In genomic region chr2:155872486-155872885, GRCm38 (mm10) we compare ENCODE assay signal across 15 mouse cellular contexts. TPM values are rescaled to one million over a fixed set of nuclear protein-coding genes. Genes with fewer than 3 reads are reported as not detected.
DNase-seq lines count a peak whose midpoint lies in the region; ATAC-seq and TF ChIP-seq lines count a peak whose summit lies in the region.
"Had no signal": no experiment of that assay in that cellular context is flagged by ENCODE, and none has a peak within 500 bp of the region (broad histone marks: within the 10 kb centered on the region; RNA-seq: fewer than 3 reads in every experiment).

No protein-coding gene starts in this region.

- no peak overlapping the region for H3K4me3 ChIP-seq in hindbrain, embryonic 11.5 days (ENCODE audit: low read depth, low read length)
- no peak overlapping the region for H3K4me3 ChIP-seq in hindbrain, embryonic 16.5 days (ENCODE audit: low read length)
- no peak overlapping the region for H3K4me3 ChIP-seq in limb, embryonic 14.5 days (replicated peaks; ENCODE audit: low read length)
- no peak overlapping the region for H3K4me3 ChIP-seq in intestine, embryonic 16.5 days (ENCODE audit: low read length)
- H3K4me3 ChIP-seq: intestine, embryonic 15.5 days; left cerebral cortex, adult 2 months had no signal

- ATAC-seq in hindbrain, embryonic 11.5 days (ENCODE audit: low FRiP score): no peak
- ATAC-seq in hindbrain, embryonic 16.5 days: no peak; the same call in 1 of the 2 replicates
- ATAC-seq in limb, embryonic 14.5 days (ENCODE audit: low FRiP score, low read depth): no peak
- no peak for ATAC-seq in intestine, embryonic 16.5 days
- ATAC-seq: intestine, embryonic 15.5 days had no signal

- H3K9ac ChIP-seq in hindbrain, embryonic 11.5 days (ENCODE audit: low read depth, low read length): no peak overlapping the region
- H3K9ac ChIP-seq in hindbrain, embryonic 16.5 days (ENCODE audit: low read depth, low read length): no peak overlapping the region
- H3K9ac ChIP-seq in limb, embryonic 14.5 days (ENCODE audit: low read depth, low read length, severe bottlenecking): no peak overlapping the region
- no peak overlapping the region for H3K9ac ChIP-seq in intestine, embryonic 16.5 days (ENCODE audit: low read depth, low read length)
- H3K9ac ChIP-seq: intestine, embryonic 15.5 days had no signal

- peak overlapping the region; percentile 52 for H3K27ac ChIP-seq in hindbrain, embryonic 11.5 days (ENCODE audit: low read depth, low read length)
- H3K27ac ChIP-seq in hindbrain, embryonic 16.5 days (ENCODE audit: low read depth, low read length): no peak overlapping the region
- peak overlapping the region; percentile 19; the same call in 1 of the 2 replicates for H3K27ac ChIP-seq in limb, embryonic 14.5 days (replicated peaks; ENCODE audit: low read depth, low read length)
- no peak overlapping the region for H3K27ac ChIP-seq in intestine, embryonic 16.5 days (ENCODE audit: low read length)
- H3K27ac ChIP-seq: intestine, embryonic 15.5 days; left cerebral cortex, adult 2 months had no signal

- no peaks in the 10 kb centered on the region for H3K27me3 ChIP-seq in hindbrain, embryonic 11.5 days (ENCODE audit: control insufficient read depth, insufficient read depth, low read length)
- H3K27me3 ChIP-seq in hindbrain, embryonic 16.5 days (replicated peaks; ENCODE audit: control insufficient read depth, insufficient read depth, low read length): no peaks in the 10 kb centered on the region
- H3K27me3 ChIP-seq in limb, embryonic 14.5 days (ENCODE audit: control insufficient read depth, insufficient read depth, low read length): no peaks in the 10 kb centered on the region
- H3K27me3 ChIP-seq in intestine, embryonic 16.5 days (replicated peaks; ENCODE audit: control insufficient read depth, insufficient read depth, low read length): no peaks in the 10 kb centered on the region
- H3K27me3 ChIP-seq: intestine, embryonic 15.5 days had no signal

- WGBS in hindbrain, embryonic 11.5 days: 80% methylated on average over 8 of the region's 8 CpGs
- WGBS in hindbrain, embryonic 16.5 days: 49% methylated on average over 8 of the region's 8 CpGs
- 68% methylated on average over 8 of the region's 8 CpGs for WGBS in limb, embryonic 14.5 days
- WGBS in intestine, embryonic 16.5 days: 59% methylated on average over 8 of the region's 8 CpGs

- no peaks in the 10 kb centered on the region for H3K4me1 ChIP-seq in hindbrain, embryonic 11.5 days (replicated peaks; ENCODE audit: control insufficient read depth, insufficient read depth, low read length)
- H3K4me1 ChIP-seq in hindbrain, embryonic 16.5 days (ENCODE audit: control insufficient read depth, insufficient read depth, low read depth, low read length): no peaks in the 10 kb centered on the region; the same call in 1 of the 2 replicates
- peaks cover 24% of the 10 kb centered on the region for H3K4me1 ChIP-seq in limb, embryonic 14.5 days (ENCODE audit: control insufficient read depth, insufficient read depth, low read length)
- peaks cover 17% of the 10 kb centered on the region for H3K4me1 ChIP-seq in intestine, embryonic 16.5 days (ENCODE audit: control insufficient read depth, insufficient read depth, low read length)

- no peak for DNase-seq in hindbrain, embryonic 11.5 days (ENCODE audit: low spot score)
- peak; percentile 40 to 51 for DNase-seq in cerebellum, adult 18-20 months
- peak; percentile 42 to 48 for DNase-seq in cerebellum, postnatal 25 days
- DNase-seq in limb, embryonic 14.5 days (ENCODE audit: low spot score): no peak
- DNase-seq in adrenal gland, adult 2 months: no peak
- no peak for DNase-seq in ovary, postnatal 14 days (ENCODE audit: low spot score)
- DNase-seq: kidney, postnatal 36 days; lung, postnatal 14 days had no signal

- H3K4me2 ChIP-seq in hindbrain, embryonic 11.5 days (replicated peaks; ENCODE audit: low read depth, low read length): no peak overlapping the region
- no peak overlapping the region for H3K4me2 ChIP-seq in hindbrain, embryonic 16.5 days (ENCODE audit: low read length)
- H3K4me2 ChIP-seq in limb, embryonic 14.5 days (replicated peaks; ENCODE audit: low read depth, low read length, severe bottlenecking): no peak overlapping the region
- no peak overlapping the region for H3K4me2 ChIP-seq in intestine, embryonic 16.5 days (ENCODE audit: low read depth, low read length)
- H3K4me2 ChIP-seq: intestine, embryonic 15.5 days; liver, embryonic 11.5 days; midbrain, embryonic 11.5 days had no signal

- no peak for TF ChIP-seq POLR2A in limb, embryonic 14.5 days (IDR thresholded peaks at IDR 0.05; ENCODE audit: borderline replicate concordance, extremely low read depth, insufficient read depth, insufficient read length)

- H3K36me3 ChIP-seq in hindbrain, embryonic 11.5 days (ENCODE audit: control insufficient read depth, insufficient read depth, low read length): 0 out of 2 replicates have a peak, but pooled peaks cover 2% of the 10 kb centered on the region
- H3K36me3 ChIP-seq in hindbrain, embryonic 16.5 days (ENCODE audit: control insufficient read depth, insufficient read depth, low read length): peaks cover 5% of the 10 kb centered on the region; the same call in 1 of the 2 replicates
- H3K36me3 ChIP-seq in limb, embryonic 14.5 days (ENCODE audit: control insufficient read depth, insufficient read depth, low read length): peaks cover 24% of the 10 kb centered on the region
- H3K36me3 ChIP-seq in intestine, embryonic 16.5 days (ENCODE audit: control insufficient read depth, insufficient read depth, low read length): peaks cover 5% of the 10 kb centered on the region; the same call in 1 of the 2 replicates

- H3K9me3 ChIP-seq in hindbrain, embryonic 11.5 days (ENCODE audit: control insufficient read depth, low read length): no peaks in the 10 kb centered on the region
- no peaks in the 10 kb centered on the region for H3K9me3 ChIP-seq in hindbrain, embryonic 16.5 days (ENCODE audit: control insufficient read depth, low read length)
- no peaks in the 10 kb centered on the region for H3K9me3 ChIP-seq in limb, embryonic 14.5 days (ENCODE audit: control insufficient read depth, low read length)
- no peaks in the 10 kb centered on the region for H3K9me3 ChIP-seq in intestine, embryonic 16.5 days (ENCODE audit: control insufficient read depth, low read length)
- H3K9me3 ChIP-seq: intestine, embryonic 15.5 days had no signal

RNA-seq across cellular contexts. Expression of gene Fam83c, which starts 37.8 kb away (rescaled TPM):
- polyA plus RNA-seq in hindbrain, embryonic 11.5 days (2014; fragmentation: Nextera tagmentation; extraction: Ambion mirVana): 0.19 and 0.20 TPM in 2 replicates
- polyA plus RNA-seq in hindbrain, embryonic 16.5 days (2015; fragmentation: Nextera tagmentation; extraction: Ambion mirVana): 0.41 and 0.61 TPM in 2 replicates
- polyA plus RNA-seq in limb, embryonic 14.5 days (2012; rRNA removed): 1.5 and 2.0 TPM in 2 replicates
- polyA plus RNA-seq in limb, embryonic 14.5 days (2014; fragmentation: Nextera tagmentation; extraction: Ambion mirVana): 1.4 and 2.1 TPM in 2 replicates
- total RNA-seq in adrenal gland, adult 2 months (2021): under 1 TPM in 1 of 2 experiments, not detected in 1; 0.10 TPM
- polyA plus RNA-seq in adrenal gland, adult 2 months (2012; rRNA removed): 0.03 and 0.04 TPM in 2 replicates
- 0.33 and 0.35 TPM in 2 replicates for polyA plus RNA-seq in intestine, embryonic 16.5 days (2015; fragmentation: Nextera tagmentation; extraction: Ambion mirVana)
- total RNA-seq: left cerebral cortex, adult 2 months had no signal
- polyA plus RNA-seq: gonadal fat pad, adult 2 months had no signal

RNA-seq across cellular contexts. Expression of gene Eif6, which starts 45.8 kb away (rescaled TPM):
- 193 and 208 TPM in 2 replicates for polyA plus RNA-seq in hindbrain, embryonic 11.5 days (2014; fragmentation: Nextera tagmentation; extraction: Ambion mirVana)
- 151 TPM in 2 replicates for polyA plus RNA-seq in hindbrain, embryonic 16.5 days (2015; fragmentation: Nextera tagmentation; extraction: Ambion mirVana)
- 95.8 and 98.7 TPM in 2 replicates for polyA plus RNA-seq in limb, embryonic 14.5 days (2012; rRNA removed)
- polyA plus RNA-seq in limb, embryonic 14.5 days (2014; fragmentation: Nextera tagmentation; extraction: Ambion mirVana): 170 and 174 TPM in 2 replicates
- 100 to 1,000 TPM; 145 to 164 TPM for total RNA-seq in adrenal gland, adult 2 months (2021)
- 183 and 185 TPM in 2 replicates for polyA plus RNA-seq in adrenal gland, adult 2 months (2012; rRNA removed)
- 279 and 287 TPM in 2 replicates for polyA plus RNA-seq in intestine, embryonic 16.5 days (2015; fragmentation: Nextera tagmentation; extraction: Ambion mirVana)

RNA-seq across cellular contexts. Expression of gene BC029722, which starts 53.3 kb away (rescaled TPM):
- polyA plus RNA-seq in hindbrain, embryonic 11.5 days (2014; fragmentation: Nextera tagmentation; extraction: Ambion mirVana): 9.6 and 9.7 TPM in 2 replicates
- polyA plus RNA-seq in hindbrain, embryonic 16.5 days (2015; fragmentation: Nextera tagmentation; extraction: Ambion mirVana): 43.6 and 47.5 TPM in 2 replicates
- polyA plus RNA-seq in limb, embryonic 14.5 days (2012; rRNA removed): 20.6 and 22.2 TPM in 2 replicates
- polyA plus RNA-seq in limb, embryonic 14.5 days (2014; fragmentation: Nextera tagmentation; extraction: Ambion mirVana): 12.1 and 14.1 TPM in 2 replicates
- 100 to 1,000 TPM; 235 to 249 TPM for total RNA-seq in adrenal gland, adult 2 months (2021)
- polyA plus RNA-seq in adrenal gland, adult 2 months (2012; rRNA removed): 733 and 890 TPM in 2 replicates
- polyA plus RNA-seq in intestine, embryonic 16.5 days (2015; fragmentation: Nextera tagmentation; extraction: Ambion mirVana): 27.4 and 30.0 TPM in 2 replicates

RNA-seq across cellular contexts. Expression of gene Uqcc1, which starts 57.6 kb away (rescaled TPM):
- polyA plus RNA-seq in hindbrain, embryonic 11.5 days (2014; fragmentation: Nextera tagmentation; extraction: Ambion mirVana): 69.6 and 80.8 TPM in 2 replicates
- 66.3 and 74.9 TPM in 2 replicates for polyA plus RNA-seq in hindbrain, embryonic 16.5 days (2015; fragmentation: Nextera tagmentation; extraction: Ambion mirVana)
- 32.6 and 42.1 TPM in 2 replicates for polyA plus RNA-seq in limb, embryonic 14.5 days (2012; rRNA removed)
- polyA plus RNA-seq in limb, embryonic 14.5 days (2014; fragmentation: Nextera tagmentation; extraction: Ambion mirVana): 57.2 and 58.5 TPM in 2 replicates
- 100 to 1,000 TPM; 103 to 138 TPM for total RNA-seq in adrenal gland, adult 2 months (2021)
- polyA plus RNA-seq in adrenal gland, adult 2 months (2012; rRNA removed): 20.3 and 25.0 TPM in 2 replicates
- 84.5 and 92.8 TPM in 2 replicates for polyA plus RNA-seq in intestine, embryonic 16.5 days (2015; fragmentation: Nextera tagmentation; extraction: Ambion mirVana)

Comparison
In these comparisons a context has a peak if more than half of its experiments do, and no peak if none do; other contexts are left out.
1. H3K27ac ChIP-seq: peak in hindbrain, embryonic 11.5 days (single experiment) and limb, embryonic 14.5 days (single experiment); none in hindbrain, embryonic 16.5 days (single experiment) and intestine, embryonic 16.5 days (single experiment).
2. DNase-seq: peak in cerebellum, adult 18-20 months (2 of 2) and cerebellum, postnatal 25 days (2 of 2); none in hindbrain, embryonic 11.5 days (single experiment), limb, embryonic 14.5 days (single experiment), adrenal gland, adult 2 months (single experiment) and ovary, postnatal 14 days (single experiment).
3. RNA of gene BC029722, which starts 53.3 kb away (polyA plus RNA-seq): 733 to 890 TPM in adrenal gland, adult 2 months; 43.6 to 47.5 TPM in hindbrain, embryonic 16.5 days, 27.4 to 30.0 TPM in intestine, embryonic 16.5 days, 12.1 to 22.2 TPM in limb, embryonic 14.5 days and 9.6 to 9.7 TPM in hindbrain, embryonic 11.5 days; every median in the first group is over 10 times any median in the second.